Mouse (Mus musculus) CD4-positive, CD25-positive, alpha-beta regulatory T cell (primary cell): ENCODE results near the gene Ifitm2. TPM values are rescaled to one million over a fixed set of nuclear protein-coding genes. Genes with fewer than 3 reads are reported as not detected.

Experiments
- polyA plus RNA-seq: library from polyadenylated mRNA; unstranded; fragments of 100-300 nt; shearing (Covaris generic); gene quantifications from one replicate; pipeline ENCODE4 v1.2.1, GENCODE M21; 2017

Gene Ifitm2
- 16.6 TPM for polyA plus RNA-seq

DNA sequence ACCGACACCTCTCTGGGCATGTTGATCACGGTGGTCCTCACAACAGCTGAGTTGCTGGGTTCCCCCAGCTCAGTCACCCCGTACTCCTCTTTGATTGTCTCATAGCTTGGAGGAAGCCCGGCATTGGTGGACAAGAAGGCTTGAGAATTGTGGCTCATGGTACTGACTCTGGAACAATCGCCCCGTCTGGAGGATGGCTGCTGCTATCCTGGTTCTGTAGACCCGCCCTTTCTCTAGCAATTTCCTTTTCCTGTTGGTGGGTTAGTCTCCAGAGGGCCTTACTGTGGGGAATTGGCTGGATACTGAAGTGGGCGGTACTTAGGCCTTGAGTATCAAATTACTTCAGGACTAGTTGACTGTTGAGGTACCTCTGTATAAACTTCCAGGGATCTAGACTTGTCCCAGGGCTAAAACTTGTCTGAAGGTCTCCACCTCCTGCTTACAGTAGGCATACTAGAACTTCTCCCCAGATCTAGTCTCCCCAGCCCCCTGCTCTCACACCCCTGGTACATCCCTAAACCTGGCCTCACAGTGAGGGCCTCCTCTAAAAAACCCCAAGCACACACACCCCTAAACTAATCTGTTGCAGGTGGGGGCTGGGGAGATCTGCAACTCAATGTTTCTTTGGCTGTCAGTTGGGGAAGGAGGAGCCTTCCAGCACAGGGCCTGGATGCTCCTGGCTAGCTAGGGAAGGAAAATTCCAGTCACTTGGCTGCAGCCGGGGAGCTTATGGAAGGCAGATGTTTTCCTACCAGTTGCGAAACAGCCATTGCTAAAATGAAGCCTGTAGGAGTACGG, at the start of gene Ifitm2, which contains the start of gene Gm45717:
Gene Ifitm2 (minus strand): TSS at position 230 of the 798 bp plus-strand sequence.
Gene Gm45717 (minus strand): TSS at position 180 of the 798 bp plus-strand sequence.

DNA sequence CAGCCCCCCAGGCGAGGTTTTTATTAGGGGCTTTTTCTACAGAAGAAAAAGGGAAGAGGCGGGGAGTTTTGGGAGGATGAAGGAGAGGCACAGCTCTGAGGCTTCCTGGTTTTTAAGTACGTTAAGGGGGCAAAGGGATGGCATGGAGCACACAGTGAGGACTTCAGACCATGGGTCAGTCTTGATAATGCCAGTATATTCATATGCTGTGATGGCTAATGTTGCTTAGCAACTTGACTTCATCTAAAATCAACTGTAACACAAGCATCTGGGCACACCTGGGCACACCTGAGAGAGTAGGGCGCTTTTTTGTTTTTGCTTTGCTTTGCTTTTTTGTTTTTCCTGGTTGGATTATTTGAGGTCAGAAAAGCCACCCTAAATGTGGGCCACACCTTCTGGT, 11.1 kb upstream of the Ifitm2 start, which contains the start of gene Ifitm1:
Gene Ifitm1 (plus strand): TSS at position 301 of the 400 bp plus-strand sequence.

DNA sequence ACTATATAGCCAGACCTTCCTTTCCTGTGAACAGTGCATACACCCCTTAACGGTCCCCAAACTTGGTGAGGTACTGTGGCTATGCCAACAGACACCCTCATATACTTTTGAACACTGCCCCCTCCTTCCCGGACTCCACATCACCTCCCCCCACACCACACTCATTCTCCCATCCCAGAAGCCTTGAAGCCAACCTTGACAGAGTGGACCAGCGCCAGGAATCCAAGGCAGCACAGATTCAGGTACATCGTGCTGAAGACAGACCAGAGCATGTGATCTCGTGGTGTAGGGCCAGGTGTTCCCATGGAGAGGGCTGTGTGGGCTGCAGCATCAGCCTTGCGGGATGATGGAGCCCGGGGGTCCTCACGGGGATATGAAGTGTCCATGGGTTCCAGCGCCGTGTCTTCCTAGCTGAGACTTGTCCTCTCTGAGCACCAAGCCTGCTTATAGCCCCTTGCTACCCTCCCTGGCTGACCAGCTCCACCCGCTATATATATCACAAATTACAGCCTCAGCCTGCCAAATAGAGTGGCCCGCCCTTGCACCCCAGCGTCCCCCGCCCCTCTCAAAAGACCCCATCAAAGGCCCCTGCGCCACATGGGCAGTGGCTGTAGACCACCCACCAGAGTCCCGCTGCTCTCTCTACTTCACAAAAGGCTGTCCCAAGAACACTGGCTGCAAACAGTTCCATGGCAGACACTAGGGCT, 5.8 kb downstream of the Ifitm2 start, which contains the start of gene Ifitm5:
Gene Ifitm5 (minus strand): TSS at position 468 of the 707 bp plus-strand sequence.

DNA sequence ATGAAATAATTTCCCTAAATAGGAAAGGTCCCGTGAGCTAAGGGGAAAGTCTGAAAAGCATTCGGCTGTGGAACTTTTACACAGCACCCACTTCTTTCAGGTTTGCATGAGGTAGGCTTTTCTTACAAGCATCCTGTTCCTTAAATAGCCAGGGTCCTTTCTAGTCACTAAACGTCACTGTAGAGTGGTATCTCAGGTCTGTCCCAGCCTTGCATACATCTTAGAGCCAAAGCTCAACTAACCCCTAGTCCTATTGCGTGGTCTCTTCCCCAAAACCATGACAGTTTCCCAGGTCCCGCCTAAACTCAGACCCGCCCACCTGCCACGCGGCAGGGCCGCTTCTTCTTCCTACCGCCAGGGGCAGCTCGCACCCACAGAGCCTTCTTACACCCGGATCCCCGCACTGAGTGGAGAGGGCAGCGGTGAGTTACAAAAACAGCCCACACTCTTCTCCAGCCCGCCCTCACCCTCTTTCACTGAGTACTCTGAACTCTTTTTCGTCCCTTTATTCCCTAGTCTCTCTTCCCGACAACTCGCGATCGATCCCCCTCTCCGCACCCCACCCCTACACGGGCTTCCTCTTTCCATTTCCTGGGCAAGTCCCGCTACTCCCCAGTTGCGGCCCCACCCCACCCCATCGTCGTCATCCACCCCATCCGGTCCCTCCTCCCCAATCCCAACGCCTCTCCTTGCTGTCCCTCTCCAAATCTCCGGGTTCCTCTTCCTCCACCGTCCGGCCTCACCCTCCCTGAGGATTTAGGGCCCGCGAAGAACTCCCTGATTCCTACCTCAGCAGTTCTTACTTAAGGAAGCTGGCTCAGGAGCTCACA, 14.3 kb downstream of the Ifitm2 start, which contains the start of gene Pgghg:
Gene Pgghg (plus strand): TSS at position 170 of the 830 bp plus-strand sequence.

DNA sequence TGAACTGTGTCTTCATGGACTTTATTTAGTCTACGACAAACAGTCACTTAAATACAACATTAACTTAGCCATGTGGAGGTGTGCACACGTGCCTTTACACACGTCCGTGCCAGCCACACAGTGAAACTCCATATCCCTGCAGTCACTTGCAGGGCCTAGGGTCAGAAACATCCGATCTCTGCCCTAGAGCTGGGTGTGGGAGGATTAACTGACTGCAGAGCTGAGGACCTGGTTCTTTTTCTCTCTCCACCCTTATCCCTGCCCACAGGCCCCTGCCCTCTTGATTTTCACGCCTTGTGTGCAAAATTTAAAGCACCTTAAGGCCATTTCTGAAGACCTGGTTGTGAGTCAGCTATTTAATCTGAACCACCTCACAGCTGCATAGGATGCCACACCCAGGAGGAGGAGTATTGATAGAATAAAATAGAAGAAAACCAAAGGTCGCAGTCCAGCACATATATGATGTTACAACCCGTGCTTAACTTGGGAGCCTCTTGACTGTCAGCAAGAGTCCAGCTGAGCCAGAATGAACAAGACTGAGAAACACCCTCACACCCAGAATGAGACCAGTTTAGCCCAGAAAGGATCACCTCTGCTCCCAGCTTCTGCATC, 35.3 kb downstream of the Ifitm2 start, which contains the start of gene Nlrp6:
Gene Nlrp6 (plus strand): TSS at position 485 of the 612 bp plus-strand sequence.

Other genes starting within 250 kb of the Ifitm2 start
- not detected for gene Cyp2e1, start 192.2 kb downstream of the Ifitm2 start, polyA plus RNA-seq
- gene Syce1, start 168.1 kb downstream of the Ifitm2 start, polyA plus RNA-seq: 0.84 TPM
- gene Zfp941, start 133.8 kb downstream of the Ifitm2 start, polyA plus RNA-seq: 0.20 TPM
- gene Urah, start 121.0 kb downstream of the Ifitm2 start, polyA plus RNA-seq: not detected
- not detected for gene Scgb1c1, start 110.4 kb downstream of the Ifitm2 start, polyA plus RNA-seq
- gene Odf3, start 108.2 kb downstream of the Ifitm2 start, polyA plus RNA-seq: 0.16 TPM
- not detected for gene Gm45785, start 99.7 kb downstream of the Ifitm2 start, polyA plus RNA-seq
- gene Ric8a, start 99.0 kb downstream of the Ifitm2 start, polyA plus RNA-seq: 134 TPM
- gene Bet1l, start 98.4 kb downstream of the Ifitm2 start, polyA plus RNA-seq: 43.1 TPM
- gene Psmd13, start 74.0 kb downstream of the Ifitm2 start, polyA plus RNA-seq: 199 TPM
- 8.4 TPM for gene Sirt3, start 73.7 kb downstream of the Ifitm2 start, polyA plus RNA-seq
- gene Cox8b, start 55.5 kb downstream of the Ifitm2 start, polyA plus RNA-seq: not detected
- not detected for gene Nlrp6, start 35.1 kb downstream of the Ifitm2 start, polyA plus RNA-seq
- gene Pgghg, start 14.6 kb downstream of the Ifitm2 start, polyA plus RNA-seq: 34.4 TPM
- 0.48 TPM for gene Ifitm5, start 5.7 kb downstream of the Ifitm2 start, polyA plus RNA-seq
- gene Gm45717, start 50 bp downstream of the Ifitm2 start, polyA plus RNA-seq: not detected
- not detected for gene Ifitm1, start 11.2 kb upstream of the Ifitm2 start, polyA plus RNA-seq
- 8.0 TPM for gene Ifitm3, start 54.8 kb upstream of the Ifitm2 start, polyA plus RNA-seq
- 0.28 TPM for gene Ifitm6, start 61.9 kb upstream of the Ifitm2 start, polyA plus RNA-seq
- not detected for gene Gm17387, start 73.1 kb upstream of the Ifitm2 start, polyA plus RNA-seq
- 10.0 TPM for gene B4galnt4, start 105.1 kb upstream of the Ifitm2 start, polyA plus RNA-seq
- gene Pkp3, start 122.2 kb upstream of the Ifitm2 start, polyA plus RNA-seq: 286 TPM
- 209 TPM for gene Sigirr, start 144.6 kb upstream of the Ifitm2 start, polyA plus RNA-seq
- gene Ano9, start 161.8 kb upstream of the Ifitm2 start, polyA plus RNA-seq: not detected
- 22.4 TPM for gene Ptdss2, start 166.4 kb upstream of the Ifitm2 start, polyA plus RNA-seq
- gene Rnh1, start 216.9 kb upstream of the Ifitm2 start, polyA plus RNA-seq: 116 TPM
- gene Hras, start 238.0 kb upstream of the Ifitm2 start, polyA plus RNA-seq: 49.3 TPM
- gene Lrrc56, start 238.2 kb upstream of the Ifitm2 start, polyA plus RNA-seq: 2.7 TPM